Mouse (Mus musculus): ENCODE measurements around the gene Gm17545. TPM values are rescaled to one million over a fixed set of nuclear protein-coding genes. Genes with fewer than 3 reads are reported as not detected.
A peak's percentile ranks its signal among the peaks of the same experiment; 100 is the strongest.

Gene Gm17545
- polyA plus RNA-seq, 1 experiment from 2014 or later: not detected

- H3K27me3 ChIP-seq: no peaks in the 10 kb centered on the region
- no peaks in the 10 kb centered on the region for H3K4me1 ChIP-seq (replicated peaks)
- H3K36me3 ChIP-seq: peaks cover 17% of the 10 kb centered on the region; the same call in 1 of the 2 replicates
- H3K9ac ChIP-seq (replicated peaks): peak overlapping the region; percentile 95
- WGBS: 3% methylated on average over 43 of the region's 43 CpGs
- peak overlapping the region; percentile 92 for H3K27ac ChIP-seq
- ATAC-seq (ENCODE audit: insufficient number of reproducible peaks, insufficient read depth, low FRiP score, low TSS enrichment, low read depth): peak; percentile 85
- no peaks in the 10 kb centered on the region for H3K9me3 ChIP-seq
- peak overlapping the region; percentile 70 for H3K4me2 ChIP-seq
- peak overlapping the region; percentile 86 for H3K4me3 ChIP-seq (replicated peaks)
Observed at GRCm38 (mm10) chr9:22468170-22468898, 14.2 kb downstream of the Gm17545 start.

DNA sequence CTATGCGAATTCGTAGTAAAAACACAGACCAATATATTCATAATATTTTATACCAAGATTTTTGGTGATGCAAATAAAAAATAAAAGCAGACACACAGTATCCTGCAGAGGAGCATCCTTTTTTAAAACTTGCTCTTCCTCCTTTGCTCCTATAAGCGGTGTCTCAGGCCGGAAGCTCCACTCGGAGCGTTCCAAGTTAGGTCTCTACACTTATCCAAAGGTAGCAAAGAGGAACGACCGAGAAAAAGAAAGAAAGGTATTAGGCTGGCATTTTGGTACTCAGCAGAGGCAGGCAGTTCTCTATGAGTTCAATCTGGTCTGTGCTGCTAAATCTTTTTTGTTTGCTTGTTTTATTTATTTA is 14.8 kb downstream of the Gm17545 start:
- Histone ChIP-seq H3K4me1 (replicated peaks) (no peaks in the 10 kb centered on the region), H3K27ac (no peak overlapping the region), H3K9ac (replicated peaks) (no peak overlapping the region), H3K27me3 (no peaks in the 10 kb centered on the region), H3K9me3 (no peaks in the 10 kb centered on the region), H3K4me2 (no peak overlapping the region), H3K36me3 (peaks cover 17% of the 10 kb centered on the region; the same call in 1 of the 2 replicates), H3K4me3 (replicated peaks) (no peak overlapping the region)
- 77% methylated on average over 8 of the region's 8 CpGs for WGBS
- no peak for ATAC-seq (ENCODE audit: insufficient number of reproducible peaks, insufficient read depth, low FRiP score, low TSS enrichment, low read depth)

DNA sequence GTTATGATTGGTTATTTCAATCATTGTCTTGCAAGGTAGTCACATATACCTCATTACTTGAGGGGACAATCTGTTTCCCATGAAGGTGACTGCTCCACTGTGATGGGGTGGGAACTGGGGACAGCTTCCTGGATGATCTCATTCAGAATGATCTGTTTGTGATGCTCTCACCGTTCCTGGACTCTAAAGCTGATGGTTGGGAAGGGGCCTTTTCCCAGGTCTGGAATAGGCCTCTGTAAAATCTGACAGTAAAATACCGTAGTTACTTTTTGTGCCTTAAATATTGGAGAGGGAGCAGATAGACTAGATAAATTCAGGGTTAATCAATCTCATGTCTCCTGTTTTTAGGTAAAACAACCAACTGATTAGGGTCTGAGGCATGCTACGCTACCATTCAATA is 15.6 kb downstream of the Gm17545 start, which contains the start of gene Rp9:
TSS of gene Rp9 (minus strand) at position 101 of the 400 bp plus-strand sequence.
- Histone ChIP-seq H3K4me2 (peak within 1 kb of the TSS; percentile 70), H3K9ac (replicated peaks) (no peak within 1 kb of the TSS; the same call in 1 of the 2 replicates), H3K36me3 (peaks cover 13% of the 10 kb centered on the region; the same call in 1 of the 2 replicates), H3K9me3 (no peaks in the 10 kb centered on the region), H3K4me1 (replicated peaks) (no peaks in the 10 kb centered on the region), H3K27me3 (no peaks in the 10 kb centered on the region), H3K4me3 (replicated peaks) (peak within 1 kb of the TSS; percentile 86), H3K27ac (peak within 1 kb of the TSS; percentile 45; the same call in 1 of the 2 replicates)
- ATAC-seq (ENCODE audit: insufficient number of reproducible peaks, insufficient read depth, low FRiP score, low TSS enrichment, low read depth): no peak
- WGBS: 91% methylated on average over 3 of the region's 3 CpGs

GRCm38 (mm10) chr9:22475424-22475868 is 21.4 kb downstream of the Gm17545 start, which contains the start of gene Bbs9:
Gene Bbs9 (plus strand): TSS chr9:22475715.
- Histone ChIP-seq H3K4me3 (replicated peaks) (peak within 1 kb of the TSS; percentile 68), H3K9ac (replicated peaks) (peak within 1 kb of the TSS; percentile 66), H3K4me1 (replicated peaks) (peaks cover 3% of the 10 kb centered on the region; the same call in 1 of the 2 replicates), H3K27ac (peak within 1 kb of the TSS; percentile 59), H3K4me2 (peak within 1 kb of the TSS; percentile 81), H3K36me3 (no peaks in the 10 kb centered on the region), H3K27me3 (no peaks in the 10 kb centered on the region), H3K9me3 (no peaks in the 10 kb centered on the region)
- under 1% methylated on average over 25 of the region's 25 CpGs for WGBS
- peak; percentile 100 for ATAC-seq (ENCODE audit: insufficient number of reproducible peaks, insufficient read depth, low FRiP score, low TSS enrichment, low read depth)

DNA sequence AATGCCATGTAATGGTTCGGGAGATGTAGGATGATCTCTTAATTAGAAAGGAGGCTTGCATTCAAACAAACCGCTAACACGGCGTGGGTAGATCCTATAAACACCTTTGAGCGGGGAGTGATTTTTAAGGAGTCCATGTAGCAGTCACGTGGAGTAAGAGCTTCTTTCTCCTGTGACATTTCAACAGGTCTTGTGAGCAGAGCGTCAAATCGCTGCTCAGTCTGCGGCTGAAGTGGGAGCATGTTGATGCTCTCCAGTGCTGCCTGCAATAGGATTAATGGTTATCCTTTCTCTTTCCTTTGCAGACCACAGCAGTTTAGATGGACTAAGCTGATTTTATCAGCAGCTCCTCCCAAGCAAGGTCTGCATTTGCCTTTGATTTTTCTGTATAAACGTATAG is 22.2 kb downstream of the Gm17545 start:
- ATAC-seq (ENCODE audit: insufficient number of reproducible peaks, insufficient read depth, low FRiP score, low TSS enrichment, low read depth): no peak
- Histone ChIP-seq H3K4me2 (peak overlapping the region; percentile 81), H3K4me1 (replicated peaks) (peaks cover 3% of the 10 kb centered on the region; the same call in 1 of the 2 replicates), H3K4me3 (replicated peaks) (peak overlapping the region; percentile 68), H3K9me3 (no peaks in the 10 kb centered on the region), H3K27me3 (no peaks in the 10 kb centered on the region), H3K9ac (replicated peaks) (peak overlapping the region; percentile 66), H3K27ac (no peak overlapping the region), H3K36me3 (no peaks in the 10 kb centered on the region)
- 5% methylated on average over 10 of the region's 10 CpGs for WGBS

GRCm38 (mm10) chr9:22478946-22479345 is 24.9 kb downstream of the Gm17545 start:
- no peak overlapping the region for H3K4me3 ChIP-seq (replicated peaks)
- H3K9me3 ChIP-seq: no peaks in the 10 kb centered on the region
- no peak for ATAC-seq (ENCODE audit: insufficient number of reproducible peaks, insufficient read depth, low FRiP score, low TSS enrichment, low read depth)
- no peaks in the 10 kb centered on the region for H3K27me3 ChIP-seq
- H3K9ac ChIP-seq (replicated peaks): no peak overlapping the region
- no peak overlapping the region for H3K27ac ChIP-seq
- WGBS: 88% methylated on average over 8 of the region's 8 CpGs
- peaks cover 3% of the 10 kb centered on the region; the same call in 1 of the 2 replicates for H3K4me1 ChIP-seq (replicated peaks)
- no peaks in the 10 kb centered on the region for H3K36me3 ChIP-seq
- no peak overlapping the region for H3K4me2 ChIP-seq

DNA sequence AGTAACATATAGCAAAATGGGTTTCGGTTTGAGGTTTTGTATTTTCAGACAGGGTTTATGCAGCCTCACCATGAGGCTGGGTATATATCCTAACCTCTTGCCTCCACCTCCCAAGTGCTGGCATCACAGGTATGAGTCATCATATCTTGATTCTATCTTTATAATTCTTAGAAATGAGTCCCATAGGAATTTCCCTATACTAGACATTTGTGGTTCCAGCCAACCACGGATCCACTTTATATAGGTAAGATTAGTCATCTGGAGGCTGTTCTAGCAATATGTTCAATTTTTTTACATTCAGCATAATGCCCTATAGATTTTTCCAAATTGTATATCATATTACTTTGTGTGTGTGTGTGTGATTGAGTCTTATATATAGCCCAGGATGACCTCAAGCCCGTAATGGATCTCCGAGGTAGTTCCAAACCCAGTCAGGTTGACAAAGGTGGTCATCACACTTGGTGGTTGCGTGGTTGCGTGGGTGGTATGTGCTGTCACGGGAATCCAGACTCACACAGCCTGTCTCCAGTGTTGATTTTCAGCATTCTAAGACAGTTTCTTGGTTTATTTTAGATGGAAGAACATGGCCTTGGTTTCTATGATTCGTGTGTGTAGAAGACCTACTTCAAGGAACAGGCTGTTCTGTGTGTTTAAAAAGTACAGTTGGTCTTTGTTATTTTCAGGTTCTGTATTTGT is 29.9 kb downstream of the Gm17545 start:
- no peak for ATAC-seq (ENCODE audit: insufficient number of reproducible peaks, insufficient read depth, low FRiP score, low TSS enrichment, low read depth)
- Histone ChIP-seq H3K27ac (no peak overlapping the region), H3K9me3 (no peaks in the 10 kb centered on the region), H3K4me2 (no peak overlapping the region), H3K4me1 (replicated peaks) (peaks cover 4% of the 10 kb centered on the region; the same call in 1 of the 2 replicates), H3K4me3 (replicated peaks) (no peak overlapping the region), H3K27me3 (no peaks in the 10 kb centered on the region), H3K9ac (replicated peaks) (no peak overlapping the region), H3K36me3 (no peaks in the 10 kb centered on the region)
- WGBS: 95% methylated on average over 8 of the region's 8 CpGs

DNA sequence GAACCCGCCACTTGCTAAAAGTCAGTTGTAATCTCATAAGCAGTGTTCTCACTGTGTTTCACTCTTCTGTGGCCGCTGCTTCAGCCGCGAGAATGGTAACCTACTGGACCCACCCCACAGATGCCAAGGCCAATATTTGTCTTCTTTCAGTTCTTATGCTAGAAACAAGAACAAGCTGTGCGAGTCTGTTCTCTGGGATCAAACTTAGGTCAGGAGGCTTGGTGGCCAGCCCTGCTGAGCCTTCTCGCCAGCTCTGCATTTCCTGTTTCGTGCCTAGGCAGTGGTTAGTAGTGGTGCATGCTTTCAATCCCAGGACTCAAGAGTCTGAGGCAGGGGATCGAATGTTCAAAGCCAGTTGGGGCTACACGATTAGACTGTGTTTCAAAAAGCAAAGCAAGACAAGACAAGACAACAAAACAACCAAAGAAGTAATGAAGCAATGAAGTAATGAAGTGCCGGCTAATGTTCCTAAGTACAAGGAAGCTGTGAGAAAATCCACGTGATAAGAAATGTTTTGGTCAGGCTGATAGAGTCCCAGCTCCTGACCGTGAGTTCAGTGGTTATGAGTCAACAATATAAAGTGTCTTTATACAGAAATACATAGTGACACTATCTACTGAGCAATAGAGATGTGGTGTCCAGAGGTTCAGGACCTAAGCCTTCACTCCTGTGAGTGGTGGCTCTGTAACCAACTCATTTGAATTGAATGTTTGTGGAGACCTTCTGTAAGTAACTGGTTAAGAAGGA is 30.6 kb downstream of the Gm17545 start:
- Histone ChIP-seq H3K4me2 (no peak overlapping the region), H3K27ac (no peak overlapping the region), H3K27me3 (no peaks in the 10 kb centered on the region), H3K4me3 (replicated peaks) (no peak overlapping the region), H3K4me1 (replicated peaks) (peaks cover 5% of the 10 kb centered on the region; the same call in 1 of the 2 replicates), H3K9ac (replicated peaks) (no peak overlapping the region), H3K9me3 (no peaks in the 10 kb centered on the region), H3K36me3 (no peaks in the 10 kb centered on the region)
- WGBS: 88% methylated on average over 12 of the region's 12 CpGs
- no peak for ATAC-seq (ENCODE audit: insufficient number of reproducible peaks, insufficient read depth, low FRiP score, low TSS enrichment, low read depth)

DNA sequence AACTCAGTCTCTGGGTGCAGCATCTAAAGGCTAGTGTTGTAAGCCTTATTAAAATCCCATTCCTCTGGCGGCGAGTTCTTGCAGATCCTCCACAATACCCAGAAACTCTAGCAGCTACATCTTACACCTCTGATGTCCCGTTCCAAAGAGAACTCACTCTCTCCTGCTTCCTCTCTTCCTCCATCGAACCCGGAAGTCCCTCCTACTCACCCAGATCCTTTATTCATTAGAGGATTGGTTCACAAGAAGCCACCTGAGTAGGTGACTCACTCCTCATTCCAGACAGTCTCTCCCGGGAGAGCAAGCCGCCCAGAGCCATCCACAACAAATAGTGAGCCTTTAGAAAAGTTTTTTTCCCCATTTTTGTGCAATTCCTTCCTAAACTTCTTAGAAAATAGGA is 32.1 kb downstream of the Gm17545 start:
- H3K9ac ChIP-seq (replicated peaks): no peak overlapping the region
- ATAC-seq (ENCODE audit: insufficient number of reproducible peaks, insufficient read depth, low FRiP score, low TSS enrichment, low read depth): no peak
- no peaks in the 10 kb centered on the region for H3K9me3 ChIP-seq
- WGBS: 92% methylated on average over 7 of the region's 7 CpGs
- no peak overlapping the region for H3K4me3 ChIP-seq (replicated peaks)
- no peak overlapping the region for H3K4me2 ChIP-seq
- no peak overlapping the region for H3K27ac ChIP-seq
- no peaks in the 10 kb centered on the region for H3K27me3 ChIP-seq
- H3K4me1 ChIP-seq (replicated peaks): peaks cover 5% of the 10 kb centered on the region; the same call in 1 of the 2 replicates
- H3K36me3 ChIP-seq: no peaks in the 10 kb centered on the region

DNA sequence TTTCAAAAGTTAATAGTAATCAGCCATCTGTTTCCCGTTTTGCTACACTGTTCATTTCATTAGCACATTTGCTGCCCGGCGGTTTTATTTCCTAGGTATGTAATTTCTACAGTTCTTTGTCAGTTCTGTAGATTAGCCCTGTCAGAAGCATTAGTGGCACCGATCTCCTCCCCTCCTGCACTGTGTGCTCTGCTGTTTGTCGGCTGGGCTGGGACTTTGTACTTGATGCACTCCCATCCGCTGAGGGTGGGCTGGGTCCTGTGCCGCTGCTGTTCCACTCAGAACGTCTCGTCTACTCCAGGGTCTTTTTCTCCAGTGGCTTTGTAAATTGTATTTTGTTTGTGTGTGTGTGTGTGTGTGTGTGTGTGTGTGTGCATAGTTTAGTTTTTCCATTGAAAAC is 34.9 kb downstream of the Gm17545 start:
- 43% methylated on average over 9 of the region's 9 CpGs for WGBS
- Histone ChIP-seq H3K9ac (replicated peaks) (no peak overlapping the region), H3K4me3 (replicated peaks) (no peak overlapping the region)

More for the DNA sequence above, 34.9 kb downstream of the Gm17545 start:
- ATAC-seq (ENCODE audit: insufficient number of reproducible peaks, insufficient read depth, low FRiP score, low TSS enrichment, low read depth): no peak
- Histone ChIP-seq H3K4me1 (replicated peaks) (peaks cover 5% of the 10 kb centered on the region; the same call in 1 of the 2 replicates), H3K27ac (no peak overlapping the region), H3K36me3 (0 out of 2 replicates have a peak, but pooled peaks cover 3% of the 10 kb centered on the region), H3K27me3 (no peaks in the 10 kb centered on the region), H3K4me2 (no peak overlapping the region), H3K9me3 (no peaks in the 10 kb centered on the region)
